Mouse (Mus musculus) heart, adult 11 months (tissue): ENCODE data around the gene Rpa1.
A peak's percentile ranks its signal among the peaks of the same experiment; 100 is the strongest.

ENCODE experiments used
- DNase-seq: peaks from one replicate; pipeline ENCODE4 v3.0.0; 2022

Gene Rpa1

DNA sequence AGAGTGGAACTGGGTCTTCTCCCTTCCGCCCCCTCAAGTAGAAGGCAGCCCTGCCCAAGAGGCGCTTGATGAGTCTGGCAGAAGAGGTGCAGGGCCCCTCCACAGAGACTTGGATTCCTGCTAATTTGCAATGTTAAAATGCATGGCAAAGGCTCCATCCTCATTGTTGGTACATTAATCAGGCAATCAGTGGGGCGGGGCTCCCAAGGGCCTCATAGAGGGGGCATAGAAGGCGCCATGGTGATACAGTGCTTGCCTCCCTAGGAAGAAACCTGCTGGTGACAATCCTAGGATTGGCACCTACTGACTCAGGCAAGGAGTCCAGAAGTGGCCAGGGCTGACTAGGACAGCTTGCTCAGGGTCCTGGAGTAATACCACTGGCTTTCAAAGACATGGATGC lies 86.4 kb downstream of the Rpa1 start:
- no peak for DNase-seq

GRCm38 (mm10) chr11:75261016-75261415 lies 87.1 kb downstream of the Rpa1 start:
- no peak for DNase-seq

DNA sequence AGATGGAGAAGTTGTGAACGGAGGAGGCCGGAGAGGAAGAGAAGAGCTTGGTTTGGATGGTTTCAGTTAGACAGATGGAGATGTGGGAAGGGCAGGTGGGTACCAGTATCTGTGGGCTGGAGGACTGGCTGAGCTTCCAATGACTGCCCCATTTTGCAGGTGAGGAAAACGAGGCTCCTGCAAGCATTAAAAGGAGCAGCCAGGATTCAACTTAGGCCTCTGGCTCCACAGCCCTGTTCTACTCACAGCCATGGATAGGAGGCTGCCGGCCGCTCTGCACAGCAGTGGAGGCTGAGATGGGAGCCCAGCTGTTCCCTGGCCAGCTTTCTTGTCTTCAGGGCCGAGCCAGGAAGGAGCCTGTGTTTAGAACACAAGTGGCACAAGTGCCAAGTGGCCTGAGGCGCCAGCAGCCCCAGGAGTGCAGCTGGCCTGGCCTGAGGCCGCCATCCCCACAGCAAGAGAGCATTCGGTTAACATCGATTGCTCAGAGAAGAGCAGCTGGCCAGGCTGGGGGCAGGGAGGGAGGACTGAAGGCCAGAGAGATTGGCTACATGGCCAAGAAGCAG lies 88.0 kb downstream of the Rpa1 start:
- peak; percentile 98 for DNase-seq

- DNase-seq, result no peak
These were observed 88.7 kb downstream of the Rpa1 start for GRCm38 (mm10) chr11:75259416-75259815.

DNA sequence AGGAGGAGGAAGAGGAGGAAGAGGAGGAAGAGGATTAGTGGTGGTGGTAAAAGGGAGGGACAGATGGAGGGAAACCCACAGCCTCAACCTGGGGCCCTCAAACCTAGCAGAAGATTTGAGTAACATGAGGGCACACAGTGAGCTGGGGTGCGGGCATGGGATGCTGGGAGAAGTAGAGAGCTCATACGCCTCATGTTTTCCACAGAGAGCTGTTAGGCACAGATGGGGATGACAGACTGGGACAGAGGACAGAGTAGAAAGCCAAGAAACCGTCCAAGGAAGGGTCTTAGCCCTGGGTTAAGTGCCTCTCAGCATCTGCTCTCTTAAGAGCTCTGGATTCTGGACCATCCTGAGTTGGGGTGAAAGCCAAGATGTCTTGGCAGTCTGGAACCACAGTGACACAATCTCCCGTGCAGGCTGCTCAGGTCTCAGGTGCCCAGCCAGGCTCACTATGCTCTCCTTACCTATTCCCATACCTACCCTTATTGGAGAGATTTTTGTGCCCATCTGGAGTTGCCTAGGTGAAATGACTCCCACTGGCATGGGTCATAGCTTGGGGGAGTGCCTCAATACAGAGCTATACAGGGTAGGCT lies 91.0 kb downstream of the Rpa1 start:
- no peak for DNase-seq

DNA sequence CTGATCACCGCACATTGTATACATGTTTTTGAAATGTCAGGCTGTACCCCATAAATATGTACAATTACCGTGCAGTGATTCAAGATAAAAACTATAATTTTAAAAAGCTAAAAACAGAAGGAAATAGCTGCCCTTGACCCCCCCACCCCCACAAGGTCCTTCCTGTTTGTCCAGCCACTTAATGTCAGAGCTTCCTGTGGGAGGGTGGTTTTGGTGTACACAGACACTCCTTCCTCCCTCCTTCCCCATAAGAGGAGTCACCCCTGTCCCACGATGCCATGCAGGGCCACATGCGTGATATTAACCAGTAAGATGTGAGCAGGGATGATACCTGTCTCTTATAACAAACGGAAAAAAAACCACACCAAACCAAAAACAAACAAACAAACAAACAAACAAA lies 92.8 kb downstream of the Rpa1 start:
- DNase-seq, result no peak

DNA sequence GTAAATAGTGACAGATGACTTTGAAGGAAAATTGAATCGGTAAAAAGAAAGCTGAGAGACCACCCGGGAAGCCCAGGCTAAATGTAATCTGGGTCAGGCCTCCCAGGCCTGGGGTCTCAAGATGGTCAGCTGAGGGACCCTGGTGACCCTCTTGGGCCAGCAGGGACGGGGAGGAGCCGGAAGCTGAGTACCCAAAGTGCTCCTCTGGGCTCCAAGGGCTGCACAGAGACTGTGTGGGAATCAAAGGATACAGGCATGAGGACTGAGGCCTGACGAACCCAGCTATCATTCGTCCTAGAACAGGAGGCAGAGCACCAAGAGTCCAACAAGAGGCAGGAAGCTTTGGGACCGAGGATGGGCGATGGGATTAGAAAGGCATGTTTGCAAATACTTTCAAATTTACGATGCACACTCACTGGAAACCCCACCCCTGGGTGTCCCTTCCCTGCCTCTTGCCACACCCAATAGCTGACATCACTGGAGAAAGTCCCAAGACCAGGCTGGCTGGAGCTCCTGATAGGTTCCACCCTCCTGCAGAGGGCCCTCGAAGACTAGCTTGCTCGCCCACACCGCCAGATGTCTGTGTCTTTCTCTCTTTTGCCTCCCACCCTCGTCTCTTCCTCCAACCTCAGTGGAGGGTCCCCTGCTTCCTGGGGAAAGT lies 93.7 kb downstream of the Rpa1 start:
- peak; percentile 98 for DNase-seq

DNA sequence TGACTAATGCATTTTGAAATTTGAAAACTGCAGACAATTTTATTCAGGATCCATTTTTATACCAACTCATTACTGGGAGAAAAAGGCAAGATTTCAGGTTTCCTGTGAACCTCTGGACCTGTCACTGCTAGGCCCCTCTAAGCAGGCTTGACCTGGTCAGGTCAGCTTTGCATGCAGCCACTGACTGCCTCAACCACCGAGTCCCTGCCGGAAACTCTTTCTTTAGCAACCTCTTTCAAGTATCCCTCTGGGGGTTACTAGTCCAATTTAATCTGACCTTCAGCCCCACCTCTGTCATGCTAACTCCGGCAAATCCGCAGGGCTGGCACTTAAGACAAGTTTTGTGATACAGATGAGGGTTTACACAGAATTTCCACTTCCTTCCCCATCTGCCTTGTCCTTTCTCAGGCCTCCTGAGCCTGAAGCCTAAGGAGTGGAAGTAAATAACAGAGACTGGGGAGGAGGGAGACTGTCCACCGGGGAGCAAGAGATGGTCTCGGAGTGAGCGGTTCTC lies 96.5 kb downstream of the Rpa1 start:
- no peak for DNase-seq

DNA sequence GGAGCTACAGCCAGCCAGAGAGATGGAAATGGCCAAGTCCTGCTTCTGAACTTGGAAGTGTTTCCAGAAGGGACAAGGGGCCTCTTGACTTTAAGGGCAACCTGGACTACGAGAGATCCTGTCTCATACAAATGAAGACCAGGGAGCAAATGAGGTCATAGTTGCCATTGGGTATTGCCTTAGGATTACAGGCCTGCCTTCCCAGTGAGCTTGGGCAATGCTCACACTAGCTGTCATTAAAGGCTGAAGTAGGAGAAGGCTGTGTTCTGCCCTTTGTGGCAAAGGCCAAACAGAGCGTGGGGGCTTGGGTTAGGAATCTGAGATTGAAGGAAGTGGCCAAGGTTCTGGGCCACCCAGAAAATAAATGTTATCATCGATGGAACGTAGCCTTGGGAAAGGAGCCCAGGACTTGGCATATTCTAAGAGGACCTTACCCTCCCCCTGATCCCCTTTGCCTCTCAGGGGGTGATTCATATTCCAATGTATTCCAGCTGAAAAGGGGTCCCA lies 97.1 kb downstream of the Rpa1 start:
- DNase-seq, result no peak

- DNase-seq, result no peak
These were observed 98.5 kb downstream of the Rpa1 start for GRCm38 (mm10) chr11:75249588-75249987.
